Mouse (Mus musculus): Measurements from ENCODE around the gene Slc1a2. TPM values are rescaled to one million over a fixed set of nuclear protein-coding genes. Genes with fewer than 3 reads are reported as not detected.

Slc1a2 gene
- total RNA-seq, 1 experiment from 2014 or later: not detected

- no peak for ATAC-seq (ENCODE audit: extremely low read depth, insufficient number of reproducible peaks, low FRiP score, poor library complexity, severe bottlenecking)
Measured at GRCm38 (mm10) chr2:102747758-102748157, 89.3 kb downstream of the Slc1a2 start.

GRCm38 (mm10) chr2:102749926-102750325 is 91.5 kb downstream of the Slc1a2 start:
- no peak for ATAC-seq (ENCODE audit: extremely low read depth, insufficient number of reproducible peaks, low FRiP score, poor library complexity, severe bottlenecking)

- ATAC-seq (ENCODE audit: extremely low read depth, insufficient number of reproducible peaks, low FRiP score, poor library complexity, severe bottlenecking): no peak
Measured at GRCm38 (mm10) chr2:102751846-102752245, 93.4 kb downstream of the Slc1a2 start.

GRCm38 (mm10) chr2:102757241-102757860 is 98.9 kb downstream of the Slc1a2 start:
- ATAC-seq (ENCODE audit: extremely low read depth, insufficient number of reproducible peaks, low FRiP score, poor library complexity, severe bottlenecking): no peak

GRCm38 (mm10) chr2:102759479-102759878 is 101.0 kb downstream of the Slc1a2 start:
- no peak for ATAC-seq (ENCODE audit: extremely low read depth, insufficient number of reproducible peaks, low FRiP score, poor library complexity, severe bottlenecking)

GRCm38 (mm10) chr2:102760284-102761072 is 102.0 kb downstream of the Slc1a2 start:
- no peak for ATAC-seq (ENCODE audit: extremely low read depth, insufficient number of reproducible peaks, low FRiP score, poor library complexity, severe bottlenecking)

- no peak for ATAC-seq (ENCODE audit: extremely low read depth, insufficient number of reproducible peaks, low FRiP score, poor library complexity, severe bottlenecking)
Measured at GRCm38 (mm10) chr2:102763176-102763575, 104.7 kb downstream of the Slc1a2 start.

- no peak for ATAC-seq (ENCODE audit: extremely low read depth, insufficient number of reproducible peaks, low FRiP score, poor library complexity, severe bottlenecking)
Measured at GRCm38 (mm10) chr2:102763991-102764390, 105.5 kb downstream of the Slc1a2 start.

GRCm38 (mm10) chr2:102764602-102765374 is 106.3 kb downstream of the Slc1a2 start:
- ATAC-seq (ENCODE audit: extremely low read depth, insufficient number of reproducible peaks, low FRiP score, poor library complexity, severe bottlenecking): no peak

GRCm38 (mm10) chr2:102768267-102768666 is 109.8 kb downstream of the Slc1a2 start:
- no peak for ATAC-seq (ENCODE audit: extremely low read depth, insufficient number of reproducible peaks, low FRiP score, poor library complexity, severe bottlenecking)

- no peak for ATAC-seq (ENCODE audit: extremely low read depth, insufficient number of reproducible peaks, low FRiP score, poor library complexity, severe bottlenecking)
Measured at GRCm38 (mm10) chr2:102771304-102771703, 112.8 kb downstream of the Slc1a2 start.

- no peak for ATAC-seq (ENCODE audit: extremely low read depth, insufficient number of reproducible peaks, low FRiP score, poor library complexity, severe bottlenecking)
Measured at GRCm38 (mm10) chr2:102772276-102772675, 113.8 kb downstream of the Slc1a2 start.

GRCm38 (mm10) chr2:102774700-102775099 is 116.2 kb downstream of the Slc1a2 start:
- no peak for ATAC-seq (ENCODE audit: extremely low read depth, insufficient number of reproducible peaks, low FRiP score, poor library complexity, severe bottlenecking)

- ATAC-seq (ENCODE audit: extremely low read depth, insufficient number of reproducible peaks, low FRiP score, poor library complexity, severe bottlenecking): no peak
Measured at GRCm38 (mm10) chr2:102775561-102775960, 117.1 kb downstream of the Slc1a2 start.

GRCm38 (mm10) chr2:102778208-102778607 is 119.7 kb downstream of the Slc1a2 start:
- no peak for ATAC-seq (ENCODE audit: extremely low read depth, insufficient number of reproducible peaks, low FRiP score, poor library complexity, severe bottlenecking)

- no peak for ATAC-seq (ENCODE audit: extremely low read depth, insufficient number of reproducible peaks, low FRiP score, poor library complexity, severe bottlenecking)
Measured at GRCm38 (mm10) chr2:102782751-102783150, 124.3 kb downstream of the Slc1a2 start.

- ATAC-seq (ENCODE audit: extremely low read depth, insufficient number of reproducible peaks, low FRiP score, poor library complexity, severe bottlenecking): no peak
Measured at GRCm38 (mm10) chr2:102785696-102786095, 127.2 kb downstream of the Slc1a2 start.

GRCm38 (mm10) chr2:102791641-102792040 is 133.2 kb downstream of the Slc1a2 start:
- ATAC-seq (ENCODE audit: extremely low read depth, insufficient number of reproducible peaks, low FRiP score, poor library complexity, severe bottlenecking): no peak

- ATAC-seq (ENCODE audit: extremely low read depth, insufficient number of reproducible peaks, low FRiP score, poor library complexity, severe bottlenecking): no peak
Measured at GRCm38 (mm10) chr2:102792804-102793203, 134.3 kb downstream of the Slc1a2 start.

GRCm38 (mm10) chr2:102795034-102795433 is 136.6 kb downstream of the Slc1a2 start:
- peak; percentile 93 for ATAC-seq (ENCODE audit: extremely low read depth, insufficient number of reproducible peaks, low FRiP score, poor library complexity, severe bottlenecking)
